Mouse (Mus musculus) ES-E14 (cell line): ENCODE results near the gene Taar8b.

Experiments
- CHD2 ChIP-seq: IDR thresholded peaks from 2 replicates; pipeline ENCODE4 v1.6.1; 2014; ENCODE audit warnings: mild to moderate bottlenecking, low read depth, low read length, inconsistent platforms
- MAFK ChIP-seq: IDR thresholded peaks from 2 replicates; pipeline ENCODE4 v1.6.1; 2014; ENCODE audit warnings: mild to moderate bottlenecking, low read depth, low read length, inconsistent platforms; ENCODE audit not compliant: insufficient read depth
- ZC3H11A ChIP-seq: IDR thresholded peaks from 2 replicates; pipeline ENCODE4 v1.6.1; 2012; ENCODE audit warnings: low read depth, mild to moderate bottlenecking, inconsistent platforms, low read length, borderline replicate concordance
- ZNF384 ChIP-seq: IDR thresholded peaks from 2 replicates; pipeline ENCODE4 v1.6.1; 2012; ENCODE audit warnings: low read depth, low read length, inconsistent platforms

DNA sequence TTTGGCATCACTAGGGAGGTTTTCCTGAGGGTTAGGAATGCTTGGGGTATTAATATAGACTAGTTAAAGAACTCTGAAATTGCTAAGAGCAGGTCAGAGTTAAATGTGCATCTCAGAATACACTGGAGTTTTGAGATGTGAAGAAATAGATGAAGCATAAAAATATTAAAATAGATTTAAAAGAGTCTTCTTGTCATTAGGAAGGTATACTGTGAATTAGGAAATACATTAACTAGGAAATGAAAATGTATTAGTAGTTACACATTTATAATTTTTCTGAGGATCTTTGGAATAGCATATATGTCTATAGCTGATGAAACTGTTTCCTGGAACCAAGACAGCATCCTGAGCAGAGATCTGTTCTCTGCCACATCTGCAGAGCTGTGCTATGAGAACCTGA is 42.9 kb downstream of the Taar8b start, which contains the start of gene Taar7f:
- TF ChIP-seq ZNF384 (no peak), CHD2 (no peak), MAFK (no peak), ZC3H11A (no peak)
